Mouse (Mus musculus) embryo, embryonic 11 days (tissue): ENCODE measurements around the gene Limch1.

Source experiments
- DNase-seq: peaks from one replicate; pipeline ENCODE4 v3.0.0-alpha.2; 2015

Gene Limch1

GRCm38 (mm10) chr5:66886410-66887120 lies 140.9 kb downstream of the Limch1 start:
- no peak for DNase-seq

- no peak for DNase-seq
These were observed 142.4 kb downstream of the Limch1 start for GRCm38 (mm10) chr5:66888061-66888460.

- no peak for DNase-seq
These were observed 143.7 kb downstream of the Limch1 start for GRCm38 (mm10) chr5:66889337-66889736.

- DNase-seq: no peak
These were observed 150.0 kb downstream of the Limch1 start for GRCm38 (mm10) chr5:66895440-66896120.

- DNase-seq: no peak
These were observed 152.0 kb downstream of the Limch1 start for GRCm38 (mm10) chr5:66897584-66897983.

GRCm38 (mm10) chr5:66898252-66898651 lies 152.6 kb downstream of the Limch1 start:
- DNase-seq: no peak

GRCm38 (mm10) chr5:66898811-66899430 lies 153.3 kb downstream of the Limch1 start:
- DNase-seq: no peak

GRCm38 (mm10) chr5:66901116-66901515 lies 155.5 kb downstream of the Limch1 start:
- no peak for DNase-seq

GRCm38 (mm10) chr5:66904835-66905234 lies 159.2 kb downstream of the Limch1 start:
- DNase-seq: no peak

- no peak for DNase-seq
These were observed 163.3 kb downstream of the Limch1 start for GRCm38 (mm10) chr5:66908883-66909282.

- DNase-seq: no peak
These were observed 164.3 kb downstream of the Limch1 start for GRCm38 (mm10) chr5:66909962-66910361.

GRCm38 (mm10) chr5:66910610-66911009 lies 165.0 kb downstream of the Limch1 start:
- no peak for DNase-seq

GRCm38 (mm10) chr5:66911068-66911467 lies 165.4 kb downstream of the Limch1 start:
- no peak for DNase-seq

- no peak for DNase-seq
These were observed 168.2 kb downstream of the Limch1 start for GRCm38 (mm10) chr5:66913791-66914190.

GRCm38 (mm10) chr5:66917353-66918315 lies 172.0 kb downstream of the Limch1 start:
- no peak for DNase-seq

GRCm38 (mm10) chr5:66918316-66919305 lies 173.0 kb downstream of the Limch1 start:
- peak; percentile 79 for DNase-seq

GRCm38 (mm10) chr5:66922582-66922981 lies 177.0 kb downstream of the Limch1 start:
- DNase-seq: no peak

- DNase-seq: no peak
These were observed 183.7 kb downstream of the Limch1 start for GRCm38 (mm10) chr5:66929291-66929690.

- no peak for DNase-seq
These were observed 187.6 kb downstream of the Limch1 start for GRCm38 (mm10) chr5:66933134-66933804.

GRCm38 (mm10) chr5:66934585-66934984 lies 189.0 kb downstream of the Limch1 start:
- no peak for DNase-seq

GRCm38 (mm10) chr5:66937376-66937775 lies 191.7 kb downstream of the Limch1 start:
- DNase-seq: peak; percentile 61
